Mouse (Mus musculus) hindbrain, embryonic 11.5 days (tissue): ENCODE measurements around the gene Itga5. TPM values are rescaled to one million over a fixed set of nuclear protein-coding genes. Genes with fewer than 3 reads are reported as not detected.
A peak's percentile ranks its signal among the peaks of the same experiment; 100 is the strongest.
"Not testable (repeated sequence)": the region's sequence is repeated elsewhere in the genome, so short reads cannot be mapped to it uniquely, and the experiment has no call there.

Source experiments
- ATAC-seq: fragments of 200-750 bp; cut with Nextera tagmentation; 2 replicates; pipeline ENCODE4 v1.8.0; 2017; ENCODE audit warnings: mild to moderate bottlenecking, moderate TSS enrichment, moderate library complexity; ENCODE audit not compliant: low FRiP score
- DNase-seq: peaks from one replicate; pipeline ENCODE4 v3.0.0-alpha.2; 2015; ENCODE audit warnings: low spot score
- H3K27ac ChIP-seq: fragments of 300-500 bp; sonication (generic); 2 replicates; pipeline ENCODE4 v1.5.1; 2014; ENCODE audit warnings: mild to moderate bottlenecking, low read depth, low read length
- H3K27me3 ChIP-seq: fragments of 300-500 bp; sonication (generic); 2 replicates; pipeline ENCODE4 v1.6.1; 2014; ENCODE audit warnings: mild to moderate bottlenecking, low read length, moderate library complexity, mixed read lengths; ENCODE audit not compliant: control insufficient read depth, insufficient read depth
- H3K36me3 ChIP-seq: fragments of 300-500 bp; sonication (generic); 2 replicates; pipeline ENCODE4 v1.6.1; 2014; ENCODE audit warnings: mild to moderate bottlenecking, low read length, moderate library complexity, mixed read lengths; ENCODE audit not compliant: control insufficient read depth, insufficient read depth
- H3K4me1 ChIP-seq: fragments of 300-500 bp; sonication (generic); replicated peaks from 2 replicates; pipeline ENCODE4 v1.6.1; 2014; ENCODE audit warnings: low read length, mixed read lengths; ENCODE audit not compliant: control insufficient read depth, insufficient read depth
- H3K4me2 ChIP-seq: fragments of 300-500 bp; sonication (generic); replicated peaks from 2 replicates; pipeline ENCODE4 v1.6.1; 2014; ENCODE audit warnings: mild to moderate bottlenecking, low read depth, low read length
- H3K4me3 ChIP-seq: fragments of 300-500 bp; sonication (generic); 2 replicates; pipeline ENCODE4 v1.5.1; 2014; ENCODE audit warnings: low read depth, low read length
- H3K9ac ChIP-seq: fragments of 300-500 bp; sonication (generic); 2 replicates; pipeline ENCODE4 v1.6.1; 2014; ENCODE audit warnings: low read depth, low read length
- H3K9me3 ChIP-seq: fragments of 300-500 bp; sonication (generic); 2 replicates; pipeline ENCODE4 v1.6.1; 2016; ENCODE audit warnings: low read length; ENCODE audit not compliant: control insufficient read depth
- WGBS: fragments of 180-500 bp; shearing (Covaris S2); extraction: QIAGEN DNeasy Blood & Tissue Kit; methylation state at CpG from one replicate; pipeline ENCODE4 v1.1.7; 2014; 5-methylcytosine and 5-hydroxymethylcytosine counted together
- polyA plus RNA-seq: library from polyadenylated mRNA; unstranded; fragments of >200 nt; fragmentation: Nextera tagmentation; extraction: Ambion mirVana; gene quantifications from 2 replicates; pipeline ENCODE4 v1.2.1, GENCODE M21; 2014

Gene Itga5
- 16.4 and 20.0 TPM in 2 replicates for polyA plus RNA-seq

GRCm38 (mm10) chr15:103366376-103367149, at the start of gene Itga5:
TSS of gene Itga5 (minus strand) at chr15:103366763.
- Histone ChIP-seq H3K4me2 (peak within 1 kb of the TSS; percentile 98), H3K9me3 (no peaks in the 10 kb centered on the region), H3K9ac (peak within 1 kb of the TSS; percentile 83), H3K4me1 (no peaks in the 10 kb centered on the region), H3K4me3 (peak within 1 kb of the TSS; percentile 70), H3K36me3 (no peaks in the 10 kb centered on the region), H3K27me3 (peaks cover 2% of the 10 kb centered on the region; the same call in 1 of the 2 replicates), H3K27ac (peak within 1 kb of the TSS; percentile 30; the same call in 1 of the 2 replicates)
- DNase-seq (peak; percentile 63), ATAC-seq (peak; percentile 82)
- under 1% methylated on average over 37 of the region's 51 CpGs for WGBS

- H3K9me3 ChIP-seq, H3K4me3 ChIP-seq, H3K27ac ChIP-seq, H3K9ac ChIP-seq, H3K27me3 ChIP-seq, DNase-seq, H3K4me1 ChIP-seq, H3K4me2 ChIP-seq, H3K36me3 ChIP-seq, ATAC-seq: not testable (repeated sequence)
- WGBS = 89% methylated on average over 2 of the region's 3 CpGs
These were observed 39.0 kb upstream of the Itga5 start for GRCm38 (mm10) chr15:103405586-103405985.

GRCm38 (mm10) chr15:103401361-103401760, 34.8 kb upstream of the Itga5 start:
- ATAC-seq (no peak), DNase-seq (no peak)
- H3K27me3 ChIP-seq = no peaks in the 10 kb centered on the region
- H3K4me3 ChIP-seq = no peak overlapping the region
- WGBS = 91% methylated on average over 5 of the region's 5 CpGs
- H3K4me2 ChIP-seq = no peak overlapping the region
- H3K9ac ChIP-seq = no peak overlapping the region
- no peaks in the 10 kb centered on the region for H3K9me3 ChIP-seq
- H3K27ac ChIP-seq = no peak overlapping the region
- H3K4me1 ChIP-seq = no peaks in the 10 kb centered on the region
- no peaks in the 10 kb centered on the region for H3K36me3 ChIP-seq

GRCm38 (mm10) chr15:103393577-103393976, 27.0 kb upstream of the Itga5 start:
- DNase-seq = no peak
- H3K27ac ChIP-seq = no peak overlapping the region
- H3K4me2 ChIP-seq = no peak overlapping the region
- H3K9me3 ChIP-seq = no peaks in the 10 kb centered on the region
- H3K36me3 ChIP-seq = no peaks in the 10 kb centered on the region
- ATAC-seq = no peak
- no peak overlapping the region for H3K4me3 ChIP-seq
- H3K9ac ChIP-seq = no peak overlapping the region
- no peaks in the 10 kb centered on the region for H3K4me1 ChIP-seq
- H3K27me3 ChIP-seq = no peaks in the 10 kb centered on the region

GRCm38 (mm10) chr15:103388556-103389145, 22.1 kb upstream of the Itga5 start:
- DNase-seq (peak; percentile 17), ATAC-seq (no peak)
- Histone ChIP-seq H3K27me3 (no peaks in the 10 kb centered on the region), H3K4me3 (no peak overlapping the region), H3K4me1 (no peaks in the 10 kb centered on the region), H3K9ac (no peak overlapping the region), H3K27ac (no peak overlapping the region), H3K9me3 (no peaks in the 10 kb centered on the region), H3K4me2 (no peak overlapping the region), H3K36me3 (no peaks in the 10 kb centered on the region)
- WGBS = 69% methylated on average over 3 of the region's 4 CpGs

- H3K27ac ChIP-seq = no peak overlapping the region
- WGBS = 74% methylated on average over 7 of the region's 7 CpGs
- no peak overlapping the region for H3K9ac ChIP-seq
- H3K27me3 ChIP-seq = no peaks in the 10 kb centered on the region
- no peak overlapping the region for H3K4me2 ChIP-seq
- no peaks in the 10 kb centered on the region for H3K4me1 ChIP-seq
- no peak for ATAC-seq
- H3K4me3 ChIP-seq = no peak overlapping the region
- H3K9me3 ChIP-seq = no peaks in the 10 kb centered on the region
- no peak for DNase-seq
- H3K36me3 ChIP-seq = no peaks in the 10 kb centered on the region
These were observed 17.4 kb upstream of the Itga5 start for GRCm38 (mm10) chr15:103383771-103384488.

GRCm38 (mm10) chr15:103382795-103383406, 16.3 kb upstream of the Itga5 start:
- H3K9ac ChIP-seq = no peak overlapping the region
- no peaks in the 10 kb centered on the region for H3K36me3 ChIP-seq
- H3K4me3 ChIP-seq = no peak overlapping the region
- no peaks in the 10 kb centered on the region for H3K27me3 ChIP-seq
- WGBS = 36% methylated on average over 5 of the region's 5 CpGs
- H3K4me2 ChIP-seq = no peak overlapping the region
- no peak for ATAC-seq
- no peaks in the 10 kb centered on the region for H3K4me1 ChIP-seq
- no peak overlapping the region for H3K27ac ChIP-seq
- no peaks in the 10 kb centered on the region for H3K9me3 ChIP-seq
- no peak for DNase-seq

- no peak for DNase-seq
- no peak overlapping the region for H3K4me3 ChIP-seq
- no peaks in the 10 kb centered on the region for H3K4me1 ChIP-seq
- H3K36me3 ChIP-seq = no peaks in the 10 kb centered on the region
- H3K9me3 ChIP-seq = no peaks in the 10 kb centered on the region
- no peak overlapping the region for H3K27ac ChIP-seq
- no peak for ATAC-seq
- H3K4me2 ChIP-seq = no peak overlapping the region
- H3K27me3 ChIP-seq = no peaks in the 10 kb centered on the region
- no peak overlapping the region for H3K9ac ChIP-seq
- 84% methylated on average over 2 of the region's 2 CpGs for WGBS
These were observed 15.5 kb upstream of the Itga5 start for GRCm38 (mm10) chr15:103382075-103382474.
